Mouse (Mus musculus) erythroblast, embryonic 14.5 days (primary cell): ENCODE data around the gene Pithd1.

Source experiments
- GATA1 ChIP-seq: IDR thresholded peaks from 2 replicates; pipeline ENCODE4 v1.6.1; 2012; ENCODE audit warnings: low read length, inconsistent platforms, mixed read lengths
- TAL1 ChIP-seq: IDR thresholded peaks from 3 replicates; pipeline ENCODE4 v1.6.1; 2012; ENCODE audit warnings: low read length, inconsistent platforms, mixed read lengths

- TF ChIP-seq TAL1 (no peak), GATA1 (no peak)
Observed at GRCm38 (mm10) chr4:135972556-135972906, 14.5 kb downstream of the Pithd1 start, which contains the start of gene Lypla2.
